In the genomic region with DNA sequence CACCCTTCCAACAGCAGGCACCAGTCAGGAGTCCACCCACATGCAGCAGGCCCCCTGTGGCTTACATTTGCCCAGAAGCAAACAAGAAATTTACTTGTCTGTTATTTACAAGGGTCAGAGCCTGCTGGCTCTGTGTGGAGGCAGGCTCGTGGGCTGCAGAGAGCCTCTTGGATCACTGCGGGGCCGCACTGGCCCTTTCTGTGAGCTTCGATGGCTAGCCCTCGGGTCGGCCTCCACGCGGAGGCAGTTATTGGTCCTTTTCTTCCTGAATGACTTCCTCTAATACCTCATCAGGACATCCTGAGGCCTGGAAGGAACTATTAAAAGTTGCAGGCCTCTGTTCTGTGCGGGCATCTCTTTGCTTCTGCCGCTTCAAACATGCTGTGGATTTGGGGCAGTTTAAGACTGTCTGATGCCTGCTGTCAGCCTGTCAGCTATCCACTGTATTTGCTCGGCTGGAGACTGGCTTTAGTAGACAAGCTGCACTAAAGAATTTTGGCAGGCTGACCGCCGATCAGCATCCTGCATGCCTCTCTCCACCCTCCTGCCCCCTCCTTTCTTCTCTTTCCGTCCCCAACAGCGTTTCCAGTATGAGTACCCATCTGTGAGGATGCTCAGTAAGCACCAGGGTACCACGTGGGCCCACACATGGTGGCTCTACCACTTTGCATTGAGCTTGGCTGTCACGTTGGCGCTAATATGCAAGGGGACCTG, we compare ENCODE assay signal across 9 mouse cellular contexts.
DNase-seq lines count a peak whose midpoint lies in the region; ATAC-seq lines count a peak whose summit lies in the region.
"Had no signal": no experiment of that assay in that cellular context is flagged by ENCODE, and none has a peak within 500 bp of the region (broad histone marks: within the 10 kb centered on the region; RNA-seq: fewer than 3 reads in every experiment).

No protein-coding gene starts in this region.

- no peak overlapping the region for H3K4me3 ChIP-seq in heart, embryonic 16.5 days (ENCODE audit: low read length)
- no peak overlapping the region for H3K4me3 ChIP-seq in embryonic facial prominence, embryonic 10.5 days
- no peak overlapping the region for H3K4me3 ChIP-seq in limb, embryonic 12.5 days (replicated peaks)

- 43% methylated on average over 18 of the region's 18 CpGs for WGBS in heart, embryonic 16.5 days
- WGBS in embryonic facial prominence, embryonic 10.5 days: 55% methylated on average over 18 of the region's 18 CpGs
- 46% methylated on average over 18 of the region's 18 CpGs for WGBS in limb, embryonic 12.5 days

- H3K27ac ChIP-seq in heart, embryonic 16.5 days (ENCODE audit: low read length): peak overlapping the region; percentile 28
- H3K27ac ChIP-seq in embryonic facial prominence, embryonic 10.5 days (replicated peaks): peak overlapping the region; percentile 44
- no peak overlapping the region; the same call in 1 of the 2 replicates for H3K27ac ChIP-seq in limb, embryonic 12.5 days

- peak; percentile 33 for ATAC-seq in heart, embryonic 16.5 days (replicated peaks; ENCODE audit: extremely low read depth, insufficient read depth, low FRiP score)
- no peak for ATAC-seq in limb, embryonic 12.5 days (ENCODE audit: insufficient number of reproducible peaks, insufficient read depth, low FRiP score, low TSS enrichment, low read depth)
- no peak for ATAC-seq in megakaryocyte-erythroid progenitor cell, adult 5-6 weeks (replicated peaks; ENCODE audit: low FRiP score, low TSS enrichment, poor library complexity, severe bottlenecking)

- no peak overlapping the region for H3K4me2 ChIP-seq in heart, embryonic 16.5 days (ENCODE audit: low read depth, low read length)
- H3K4me2 ChIP-seq in limb, embryonic 12.5 days: no peak overlapping the region

- no peaks in the 10 kb centered on the region for H3K36me3 ChIP-seq in heart, embryonic 16.5 days (ENCODE audit: control insufficient read depth, insufficient read depth)
- peaks cover 57% of the 10 kb centered on the region for H3K36me3 ChIP-seq in embryonic facial prominence, embryonic 10.5 days (replicated peaks)
- H3K36me3 ChIP-seq in limb, embryonic 12.5 days: peaks cover 13% of the 10 kb centered on the region; the same call in 1 of the 2 replicates

- peaks cover 29% of the 10 kb centered on the region for H3K4me1 ChIP-seq in heart, embryonic 16.5 days (ENCODE audit: control insufficient read depth, insufficient read depth, low read length)
- peaks cover 54% of the 10 kb centered on the region for H3K4me1 ChIP-seq in embryonic facial prominence, embryonic 10.5 days
- peaks cover 41% of the 10 kb centered on the region for H3K4me1 ChIP-seq in limb, embryonic 12.5 days (replicated peaks)

- H3K9ac ChIP-seq in heart, embryonic 16.5 days (ENCODE audit: low read length): no peak overlapping the region; the same call in 1 of the 2 replicates
- peak overlapping the region; percentile 37 for H3K9ac ChIP-seq in limb, embryonic 12.5 days (replicated peaks)

- intact Hi-C loops in heart, postnatal 25 days (cut with DNase I): loop anchor here (5.0 kb wide), 3 partner anchors 122 to 408 kb away; a partner anchor contains a TSS

- no peaks in the 10 kb centered on the region for H3K27me3 ChIP-seq in heart, embryonic 16.5 days (ENCODE audit: control insufficient read depth, insufficient read depth, low read length)
- no peaks in the 10 kb centered on the region for H3K27me3 ChIP-seq in embryonic facial prominence, embryonic 10.5 days (replicated peaks; ENCODE audit: low read depth, poor library complexity, severe bottlenecking)
- no peaks in the 10 kb centered on the region for H3K27me3 ChIP-seq in limb, embryonic 12.5 days

- no peaks in the 10 kb centered on the region for H3K9me3 ChIP-seq in heart, embryonic 16.5 days (replicated peaks; ENCODE audit: control insufficient read depth, low read length)
- H3K9me3 ChIP-seq in embryonic facial prominence, embryonic 10.5 days: no peaks in the 10 kb centered on the region
- H3K9me3 ChIP-seq in limb, embryonic 12.5 days: no peaks in the 10 kb centered on the region

- DNase-seq in heart, postnatal 25 days (ENCODE audit: low spot score): no peak
- peak; percentile 74 for DNase-seq in brain, adult 2 months (ENCODE audit: low read depth, low spot score)
- DNase-seq in embryonic facial prominence, embryonic 10.5 days (ENCODE audit: low spot score): no peak
- DNase-seq in right cerebral cortex, adult 2 months (ENCODE audit: low spot score in 2 of 2): no peak
- no peak for DNase-seq in liver
- DNase-seq: adrenal gland, adult 2 months had no signal
